Mouse (Mus musculus) lung, postnatal 0 days (tissue): ENCODE measurements around the gene Rb1.

Source experiments
- CTCF ChIP-seq: IDR thresholded peaks from 2 replicates; pipeline ENCODE4 v1.5.1; 2016; ENCODE audit warnings: antibody characterized with exemption, mild to moderate bottlenecking
- EP300 ChIP-seq: IDR thresholded peaks from 2 replicates; pipeline ENCODE4 v1.6.1; 2016; ENCODE audit warnings: antibody characterized with exemption, mild to moderate bottlenecking, control low read depth

- TF ChIP-seq CTCF = no peak
- TF ChIP-seq EP300 = no peak
Observed at GRCm38 (mm10) chr14:73175814-73176213, 149.8 kb downstream of the Rb1 start.
